In genomic region chr11:106741826-106742225, GRCm38 (mm10) we compare ENCODE assay signal across 22 mouse cellular contexts. TPM values are rescaled to one million over a fixed set of nuclear protein-coding genes. Genes with fewer than 3 reads are reported as not detected.
DNase-seq lines count a peak whose midpoint lies in the region; ATAC-seq and TF ChIP-seq lines count a peak whose summit lies in the region.
"Had no signal": no experiment of that assay in that cellular context is flagged by ENCODE, and none has a peak within 500 bp of the region (broad histone marks: within the 10 kb centered on the region; RNA-seq: fewer than 3 reads in every experiment).

No protein-coding gene starts in this region.

- no peak overlapping the region for H3K4me3 ChIP-seq in midbrain, embryonic 11.5 days (ENCODE audit: low read depth, low read length)
- H3K4me3 ChIP-seq in midbrain, embryonic 16.5 days (ENCODE audit: low read depth, low read length) = no peak overlapping the region
- H3K4me3 ChIP-seq in bone marrow macrophage, adult 2 months (ENCODE audit: insufficient read depth, low read length) = no peak overlapping the region
- no peak overlapping the region for H3K4me3 ChIP-seq in olfactory bulb, adult 2 months (ENCODE audit: insufficient read depth, low read depth, low read length)
- H3K4me3 ChIP-seq: embryonic facial prominence, embryonic 12.5 days; embryonic facial prominence, embryonic 15.5 days; heart, embryonic 12.5 days; heart, embryonic 15.5 days; hindbrain, embryonic 10.5 days; hindbrain, embryonic 13.5 days had no signal

- TF ChIP-seq POLR2A in bone marrow macrophage, adult 2 months (IDR thresholded peaks at IDR 0.05; ENCODE audit: borderline replicate concordance, low read depth, low read length) = no peak
- TF ChIP-seq POLR2A in olfactory bulb, adult 2 months (IDR thresholded peaks at IDR 0.05; ENCODE audit: insufficient read depth, low read depth, low read length) = no peak

- H3K4me1 ChIP-seq in midbrain, embryonic 11.5 days (ENCODE audit: control insufficient read depth, insufficient read depth, low read length) = peaks cover 10% of the 10 kb centered on the region
- peaks cover 15% of the 10 kb centered on the region for H3K4me1 ChIP-seq in midbrain, embryonic 16.5 days (ENCODE audit: control insufficient read depth, insufficient read depth, low read length)
- peaks cover 6% of the 10 kb centered on the region for H3K4me1 ChIP-seq in bone marrow macrophage, adult 2 months (ENCODE audit: control insufficient read depth, insufficient read depth, low read length)
- H3K4me1 ChIP-seq in olfactory bulb, adult 2 months (ENCODE audit: control insufficient read depth, insufficient read depth, low read length) = peaks cover 21% of the 10 kb centered on the region

- H3K4me2 ChIP-seq in midbrain, embryonic 11.5 days = no peak overlapping the region
- no peak overlapping the region for H3K4me2 ChIP-seq in midbrain, embryonic 16.5 days (ENCODE audit: low read length)
- H3K4me2 ChIP-seq: embryonic facial prominence, embryonic 12.5 days; embryonic facial prominence, embryonic 15.5 days; heart, embryonic 12.5 days; heart, embryonic 15.5 days; hindbrain, embryonic 13.5 days had no signal

- H3K9ac ChIP-seq in midbrain, embryonic 11.5 days (ENCODE audit: low read length) = no peak overlapping the region
- no peak overlapping the region for H3K9ac ChIP-seq in midbrain, embryonic 16.5 days (ENCODE audit: low read depth, low read length)
- H3K9ac ChIP-seq: embryonic facial prominence, embryonic 12.5 days; embryonic facial prominence, embryonic 15.5 days; heart, embryonic 12.5 days; heart, embryonic 15.5 days; hindbrain, embryonic 13.5 days had no signal

- H3K9me3 ChIP-seq in midbrain, embryonic 11.5 days (ENCODE audit: control insufficient read depth, low read length) = no peaks in the 10 kb centered on the region
- no peaks in the 10 kb centered on the region for H3K9me3 ChIP-seq in midbrain, embryonic 16.5 days (replicated peaks; ENCODE audit: control insufficient read depth, low read length, poor library complexity, severe bottlenecking)
- H3K9me3 ChIP-seq: embryonic facial prominence, embryonic 12.5 days; embryonic facial prominence, embryonic 15.5 days; G1E; heart, embryonic 15.5 days; hindbrain, embryonic 10.5 days; hindbrain, embryonic 13.5 days had no signal

- H3K27me3 ChIP-seq in midbrain, embryonic 11.5 days (ENCODE audit: control insufficient read depth, insufficient read depth, low read length) = no peaks in the 10 kb centered on the region
- H3K27me3 ChIP-seq in midbrain, embryonic 16.5 days (ENCODE audit: control insufficient read depth, insufficient read depth, low read depth, low read length) = no peaks in the 10 kb centered on the region
- H3K27me3 ChIP-seq: embryonic facial prominence, embryonic 12.5 days; embryonic facial prominence, embryonic 15.5 days; heart, embryonic 12.5 days; heart, embryonic 15.5 days; Patski had no signal

- ATAC-seq in midbrain, embryonic 11.5 days (ENCODE audit: low FRiP score) = no peak
- ATAC-seq in midbrain, embryonic 16.5 days = no peak
- ATAC-seq: forebrain, embryonic 16.5 days; hindbrain, embryonic 16.5 days; intestine, embryonic 16.5 days; Patski had no signal

- WGBS in midbrain, embryonic 11.5 days = 93% methylated on average over 3 of the region's 3 CpGs
- WGBS in midbrain, embryonic 16.5 days = 95% methylated on average over 3 of the region's 3 CpGs
- WGBS in olfactory bulb, adult 2 months = 90% methylated on average over 3 of the region's 3 CpGs

- H3K27ac ChIP-seq in midbrain, embryonic 11.5 days (ENCODE audit: low read depth, low read length) = no peak overlapping the region
- no peak overlapping the region for H3K27ac ChIP-seq in midbrain, embryonic 16.5 days (ENCODE audit: low read length)
- H3K27ac ChIP-seq in bone marrow macrophage, adult 2 months (ENCODE audit: insufficient read depth, low read depth, low read length) = peak overlapping the region; percentile 6; the same call in 1 of the 2 replicates
- H3K27ac ChIP-seq in olfactory bulb, adult 2 months (ENCODE audit: insufficient read depth, low read depth, low read length) = peak overlapping the region; percentile 30
- H3K27ac ChIP-seq: embryonic facial prominence, embryonic 12.5 days; embryonic facial prominence, embryonic 15.5 days; heart, embryonic 15.5 days; hindbrain, embryonic 10.5 days; hindbrain, embryonic 13.5 days had no signal

- no peaks in the 10 kb centered on the region for H3K36me3 ChIP-seq in midbrain, embryonic 11.5 days (ENCODE audit: control insufficient read depth, insufficient read depth, low read length)
- no peaks in the 10 kb centered on the region for H3K36me3 ChIP-seq in midbrain, embryonic 16.5 days (ENCODE audit: control insufficient read depth, insufficient read depth, low read length)
- H3K36me3 ChIP-seq: embryonic facial prominence, embryonic 12.5 days; embryonic facial prominence, embryonic 15.5 days; G1E; heart, embryonic 12.5 days; heart, embryonic 15.5 days; hindbrain, embryonic 10.5 days; hindbrain, embryonic 13.5 days had no signal

- TF ChIP-seq CTCF in bone marrow macrophage, adult 2 months (IDR thresholded peaks at IDR 0.05; ENCODE audit: low read depth, low read length) = no peak
- TF ChIP-seq CTCF in olfactory bulb, adult 2 months (IDR thresholded peaks at IDR 0.05; ENCODE audit: insufficient read depth, low read depth, low read length) = no peak

- DNase-seq in midbrain, embryonic 11.5 days (ENCODE audit: low spot score, missing footprints) = peak; percentile 70
- DNase-seq in adrenal gland, postnatal 36 days = no peak
- no peak for DNase-seq in layer of hippocampus, postnatal 36 days
- DNase-seq: adrenal gland, postnatal 10 days; cerebellum, adult 18-20 months; gastrocnemius, postnatal 10 days; gastrocnemius, postnatal 36 days; heart, postnatal 36 days had no signal

RNA-seq across cellular contexts. Expression of gene Pecam1, which starts 8.6 kb away (rescaled TPM):
- polyA plus RNA-seq in midbrain, embryonic 11.5 days (2014; fragmentation: Nextera tagmentation; extraction: Ambion mirVana) = 19.8 and 21.5 TPM in 2 replicates
- 14.1 and 15.7 TPM in 2 replicates for polyA plus RNA-seq in midbrain, embryonic 16.5 days (2015; fragmentation: Nextera tagmentation; extraction: Ambion mirVana)
- 4.8 and 5.1 TPM in 2 replicates for polyA plus RNA-seq in bone marrow macrophage, adult 2 months (2012; ENCODE audit: insufficient read depth, insufficient read length, missing spikeins)
- not detected in 2 replicates for polyA plus RNA-seq in olfactory bulb, adult 2 months (2012; ENCODE audit: insufficient read depth, insufficient read length, low replicate concordance, missing spikeins)
- total RNA-seq in adrenal gland, postnatal 36 days (2021) = 10 to 100 TPM; 71.1 to 90.8 TPM
- 10 to 100 TPM; 15.5 to 18.0 TPM for total RNA-seq in layer of hippocampus, postnatal 36 days (2021)
- polyA plus RNA-seq: G1E had no signal

RNA-seq across cellular contexts. Expression of gene Milr1, which starts 9.2 kb away (rescaled TPM):
- polyA plus RNA-seq in midbrain, embryonic 11.5 days (2014; fragmentation: Nextera tagmentation; extraction: Ambion mirVana) = 0.68 and 1.0 TPM in 2 replicates
- polyA plus RNA-seq in midbrain, embryonic 16.5 days (2015; fragmentation: Nextera tagmentation; extraction: Ambion mirVana) = 0.89 and 0.99 TPM in 2 replicates
- 202 and 222 TPM in 2 replicates for polyA plus RNA-seq in bone marrow macrophage, adult 2 months (2012; ENCODE audit: insufficient read depth, insufficient read length, missing spikeins)
- not detected in 2 replicates for polyA plus RNA-seq in olfactory bulb, adult 2 months (2012; ENCODE audit: insufficient read depth, insufficient read length, low replicate concordance, missing spikeins)
- 1 to 10 TPM; 1.7 to 2.1 TPM for total RNA-seq in adrenal gland, postnatal 36 days (2021)
- not detected for total RNA-seq in layer of hippocampus, postnatal 36 days (2021)

RNA-seq across cellular contexts. Expression of gene Polg2, which starts 37.5 kb away (rescaled TPM):
- polyA plus RNA-seq in midbrain, embryonic 11.5 days (2014; fragmentation: Nextera tagmentation; extraction: Ambion mirVana) = 9.7 and 11.2 TPM in 2 replicates
- 9.4 and 9.6 TPM in 2 replicates for polyA plus RNA-seq in midbrain, embryonic 16.5 days (2015; fragmentation: Nextera tagmentation; extraction: Ambion mirVana)
- polyA plus RNA-seq in bone marrow macrophage, adult 2 months (2012; ENCODE audit: insufficient read depth, insufficient read length, missing spikeins) = 8.9 and 11.4 TPM in 2 replicates
- not detected in 2 replicates for polyA plus RNA-seq in olfactory bulb, adult 2 months (2012; ENCODE audit: insufficient read depth, insufficient read length, low replicate concordance, missing spikeins)
- total RNA-seq in adrenal gland, postnatal 36 days (2021) = 1 to 10 TPM; 3.9 to 7.5 TPM
- total RNA-seq in layer of hippocampus, postnatal 36 days (2021) = 1 to 10 TPM; 4.8 to 5.1 TPM

RNA-seq across cellular contexts. Expression of gene Ddx5, which starts 47.2 kb away (rescaled TPM):
- polyA plus RNA-seq in midbrain, embryonic 11.5 days (2014; fragmentation: Nextera tagmentation; extraction: Ambion mirVana) = 515 and 561 TPM in 2 replicates
- 365 and 425 TPM in 2 replicates for polyA plus RNA-seq in midbrain, embryonic 16.5 days (2015; fragmentation: Nextera tagmentation; extraction: Ambion mirVana)
- 1,156 and 1,201 TPM in 2 replicates for polyA plus RNA-seq in bone marrow macrophage, adult 2 months (2012; ENCODE audit: insufficient read depth, insufficient read length, missing spikeins)
- 601 and 983 TPM in 2 replicates for polyA plus RNA-seq in olfactory bulb, adult 2 months (2012; ENCODE audit: insufficient read depth, insufficient read length, low replicate concordance, missing spikeins)
- total RNA-seq in adrenal gland, postnatal 36 days (2021) = 100 to 1,000 TPM; 752 to 850 TPM
- 100 to 1,000 TPM; 814 to 831 TPM for total RNA-seq in layer of hippocampus, postnatal 36 days (2021)

RNA-seq across cellular contexts. Expression of gene Cep95, which starts 47.2 kb away (rescaled TPM):
- 22.1 and 23.1 TPM in 2 replicates for polyA plus RNA-seq in midbrain, embryonic 11.5 days (2014; fragmentation: Nextera tagmentation; extraction: Ambion mirVana)
- polyA plus RNA-seq in midbrain, embryonic 16.5 days (2015; fragmentation: Nextera tagmentation; extraction: Ambion mirVana) = 16.2 and 17.8 TPM in 2 replicates
- polyA plus RNA-seq in bone marrow macrophage, adult 2 months (2012; ENCODE audit: insufficient read depth, insufficient read length, missing spikeins) = 24.4 and 26.6 TPM in 2 replicates
- not detected in 2 replicates for polyA plus RNA-seq in olfactory bulb, adult 2 months (2012; ENCODE audit: insufficient read depth, insufficient read length, low replicate concordance, missing spikeins)
- total RNA-seq in adrenal gland, postnatal 36 days (2021) = 10 to 100 TPM in 1 of 2 experiments, 1 to 10 TPM in 1; 6.5 to 10.9 TPM
- total RNA-seq in layer of hippocampus, postnatal 36 days (2021) = 10 to 100 TPM; 10.4 to 14.9 TPM

Comparison
In these comparisons a context has a peak if more than half of its experiments do, and no peak if none do; other contexts are left out.
1. H3K27ac ChIP-seq: peak in bone marrow macrophage, adult 2 months (single experiment) and olfactory bulb, adult 2 months (single experiment); none in midbrain, embryonic 11.5 days (single experiment) and midbrain, embryonic 16.5 days (single experiment).
2. RNA of gene Milr1, which starts 9.2 kb away (polyA plus RNA-seq): 202 to 222 TPM in bone marrow macrophage, adult 2 months; 0.89 to 0.99 TPM in midbrain, embryonic 16.5 days, 0.68 to 1.0 TPM in midbrain, embryonic 11.5 days and not detected in olfactory bulb, adult 2 months; every median in the first group is over 100 times any median in the second.